Mouse (Mus musculus) testis, adult 2 months (tissue): ENCODE results near the gene Cyb5b. TPM values are rescaled to one million over a fixed set of nuclear protein-coding genes. Genes with fewer than 3 reads are reported as not detected.

ENCODE experiments used
- H3K27ac ChIP-seq: fragments of 200-500 bp; 2 replicates; pipeline ENCODE4 v1.5.1; 2012; ENCODE audit warnings: low read depth, low read length; ENCODE audit not compliant: control insufficient read depth, insufficient read depth
- H3K27me3 ChIP-seq: fragments of 200-500 bp; 2 replicates; pipeline ENCODE4 v1.6.1; 2012; ENCODE audit warnings: mild to moderate bottlenecking, low read length, moderate library complexity; ENCODE audit not compliant: control insufficient read depth, insufficient read depth
- H3K36me3 ChIP-seq: fragments of 200-500 bp; 2 replicates; pipeline ENCODE4 v1.6.1; 2012; ENCODE audit warnings: mild to moderate bottlenecking, low read length; ENCODE audit not compliant: control insufficient read depth, insufficient read depth
- H3K4me1 ChIP-seq: fragments of 200-500 bp; 2 replicates; pipeline ENCODE4 v1.6.1; 2012; ENCODE audit warnings: low read length; ENCODE audit not compliant: control insufficient read depth, insufficient read depth
- H3K4me3 ChIP-seq: fragments of 200-500 bp; 2 replicates; pipeline ENCODE4 v1.5.1; 2012; ENCODE audit warnings: low read depth, mild to moderate bottlenecking, low read length, moderate library complexity, mixed read lengths; ENCODE audit not compliant: control insufficient read depth
- CTCF ChIP-seq: fragments of 200-500 bp; IDR thresholded peaks from 2 replicates; pipeline ENCODE4 v1.5.1; 2012; ENCODE audit warnings: low read depth, mild to moderate bottlenecking, inconsistent platforms, low read length, moderate library complexity; ENCODE audit not compliant: control insufficient read depth, insufficient read depth, insufficient replicate concordance
- POLR2A ChIP-seq: fragments of 200-500 bp; IDR thresholded peaks from 2 replicates; pipeline ENCODE4 v1.6.1; 2012; ENCODE audit warnings: low read depth, mild to moderate bottlenecking, inconsistent platforms, low read length, moderate library complexity; ENCODE audit not compliant: control insufficient read depth
- polyA plus RNA-seq: library from polyadenylated mRNA; depleted of rRNA; stranded (reverse); fragments of >200 nt; gene quantifications from 2 replicates; pipeline ENCODE4 v1.2.3, GENCODE M21; 2012

The Cyb5b gene
- polyA plus RNA-seq, 1 experiment: 31.4 TPM

DNA sequence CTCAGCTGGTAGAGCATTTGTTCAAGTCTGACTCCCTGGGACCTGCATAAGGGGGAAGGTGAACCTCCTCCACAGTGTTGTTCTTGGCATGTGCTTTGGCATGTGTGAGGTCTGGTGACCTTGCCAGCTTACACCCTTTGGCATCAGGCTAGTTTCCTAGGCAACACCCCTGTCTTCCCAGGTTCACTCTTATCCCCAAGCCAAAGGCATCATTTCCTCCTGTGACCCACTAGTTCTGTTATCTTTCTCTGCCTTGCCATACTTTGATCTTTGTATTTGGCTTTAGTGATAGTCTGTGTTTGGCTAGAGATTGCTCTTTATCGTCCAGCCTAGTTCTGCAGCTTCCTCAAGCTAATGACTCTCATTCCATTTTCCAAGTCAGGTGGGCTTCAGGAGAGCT is 7.4 kb downstream of the Cyb5b start:
- no peaks in the 10 kb centered on the region for H3K4me1 ChIP-seq
- peaks cover 1% of the 10 kb centered on the region; the same call in 1 of the 2 replicates for H3K36me3 ChIP-seq
- no peak overlapping the region for H3K27ac ChIP-seq
- H3K27me3 ChIP-seq: no peaks in the 10 kb centered on the region
- H3K4me3 ChIP-seq: no peak overlapping the region
- TF ChIP-seq CTCF: no peak
- no peak for TF ChIP-seq POLR2A

- Histone ChIP-seq H3K36me3 (peaks cover 1% of the 10 kb centered on the region; the same call in 1 of the 2 replicates), H3K4me1 (no peaks in the 10 kb centered on the region), H3K4me3 (no peak overlapping the region), H3K27ac (no peak overlapping the region), H3K27me3 (no peaks in the 10 kb centered on the region)
- TF ChIP-seq POLR2A: no peak
- no peak for TF ChIP-seq CTCF
These were observed 8.4 kb downstream of the Cyb5b start for GRCm38 (mm10) chr8:107158890-107159289.

GRCm38 (mm10) chr8:107164251-107164773 is 13.9 kb downstream of the Cyb5b start:
- H3K36me3 ChIP-seq: 0 out of 2 replicates have a peak, but pooled peaks cover 1% of the 10 kb centered on the region
- TF ChIP-seq CTCF (no peak), POLR2A (no peak)
- H3K4me1 ChIP-seq: no peaks in the 10 kb centered on the region
- H3K27me3 ChIP-seq: no peaks in the 10 kb centered on the region
- no peak overlapping the region for H3K27ac ChIP-seq
- H3K4me3 ChIP-seq: no peak overlapping the region

DNA sequence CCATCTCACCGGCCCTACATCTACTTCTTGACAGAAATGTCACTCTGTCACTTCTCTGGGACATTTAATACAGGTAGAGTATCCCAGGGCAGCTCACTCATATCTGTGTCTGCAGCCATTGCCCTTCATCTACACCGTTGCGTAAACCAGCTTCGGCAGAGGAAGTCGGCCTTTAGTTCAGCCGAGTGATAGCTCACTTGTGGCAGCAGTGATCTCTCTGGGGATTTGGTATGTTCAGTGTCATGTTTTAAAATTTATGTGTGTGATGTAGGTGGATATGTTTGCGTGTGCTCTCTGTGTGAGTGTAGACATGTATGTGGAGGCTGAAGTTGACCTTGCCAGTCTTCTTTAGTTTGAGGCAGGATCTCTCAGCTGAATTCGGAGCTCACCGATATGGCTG is 15.3 kb downstream of the Cyb5b start:
- H3K36me3 ChIP-seq: peaks cover 1% of the 10 kb centered on the region; the same call in 1 of the 2 replicates
- H3K27me3 ChIP-seq: no peaks in the 10 kb centered on the region
- no peak overlapping the region for H3K4me3 ChIP-seq
- no peak for TF ChIP-seq POLR2A
- TF ChIP-seq CTCF: no peak
- no peak overlapping the region for H3K27ac ChIP-seq
- no peaks in the 10 kb centered on the region for H3K4me1 ChIP-seq

DNA sequence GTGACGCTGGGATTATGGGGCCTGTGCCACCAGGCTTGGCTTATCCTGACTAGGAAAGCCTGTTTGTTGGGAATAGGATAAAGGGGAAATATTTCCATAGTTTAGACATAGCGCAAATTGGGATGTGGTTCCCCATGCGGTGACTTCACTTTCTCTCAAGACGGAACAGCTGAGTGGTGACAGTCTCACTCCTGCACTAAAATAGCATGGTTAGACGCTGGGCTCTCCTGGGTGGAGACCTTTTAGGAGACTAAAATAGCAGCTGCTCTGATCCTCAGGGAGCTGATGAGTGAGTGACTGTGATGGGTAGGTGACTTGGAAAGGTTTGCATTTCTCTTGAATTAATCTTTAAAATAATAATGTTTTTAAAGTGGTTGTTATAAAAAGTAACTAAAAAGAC is 17.4 kb downstream of the Cyb5b start:
- no peaks in the 10 kb centered on the region for H3K4me1 ChIP-seq
- H3K4me3 ChIP-seq: no peak overlapping the region
- TF ChIP-seq CTCF: no peak
- TF ChIP-seq POLR2A: no peak
- no peak overlapping the region for H3K27ac ChIP-seq
- H3K27me3 ChIP-seq: no peaks in the 10 kb centered on the region
- peaks cover 1% of the 10 kb centered on the region; the same call in 1 of the 2 replicates for H3K36me3 ChIP-seq

GRCm38 (mm10) chr8:107172152-107172551 is 21.7 kb downstream of the Cyb5b start:
- Histone ChIP-seq H3K4me3 (no peak overlapping the region), H3K36me3 (no peaks in the 10 kb centered on the region; the same call in 1 of the 2 replicates), H3K27ac (no peak overlapping the region), H3K4me1 (no peaks in the 10 kb centered on the region), H3K27me3 (no peaks in the 10 kb centered on the region)
- no peak for TF ChIP-seq CTCF
- TF ChIP-seq POLR2A: no peak

DNA sequence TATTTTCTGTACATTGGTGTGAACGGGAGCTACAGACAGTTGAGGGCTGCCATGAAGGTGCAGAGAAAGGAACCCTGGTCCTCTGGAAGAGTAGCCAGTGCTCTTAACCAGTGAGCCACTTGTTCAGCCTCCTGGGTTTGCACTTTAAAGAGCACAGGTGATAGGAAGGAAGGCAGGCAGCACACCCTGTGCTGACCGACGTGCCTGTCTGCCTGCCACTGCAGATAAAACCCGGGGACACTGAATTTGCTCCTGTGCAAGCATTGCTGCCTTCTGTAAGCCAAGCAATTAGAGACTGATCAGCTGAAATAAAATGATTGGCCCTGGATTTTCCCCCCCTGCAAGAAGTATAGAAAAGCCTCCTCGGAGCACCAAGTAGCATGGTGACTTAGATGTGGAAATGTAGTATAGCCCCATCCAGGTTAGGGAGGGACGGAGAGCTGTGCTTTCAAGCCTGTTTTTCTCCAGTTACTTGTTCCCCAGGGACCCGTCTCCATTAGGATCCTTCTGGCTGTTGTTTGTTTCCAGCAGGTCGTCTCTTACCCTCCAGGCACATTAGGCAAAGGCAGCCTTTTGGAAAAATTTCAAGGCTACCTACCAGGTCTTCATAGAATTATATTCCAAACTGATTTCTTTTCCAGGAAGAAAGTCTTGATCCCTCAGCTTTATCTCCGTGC is 22.7 kb downstream of the Cyb5b start:
- TF ChIP-seq CTCF: no peak
- TF ChIP-seq POLR2A: no peak
- H3K36me3 ChIP-seq: no peaks in the 10 kb centered on the region; the same call in 1 of the 2 replicates
- H3K4me1 ChIP-seq: no peaks in the 10 kb centered on the region
- no peak overlapping the region for H3K27ac ChIP-seq
- no peak overlapping the region for H3K4me3 ChIP-seq
- no peaks in the 10 kb centered on the region for H3K27me3 ChIP-seq

DNA sequence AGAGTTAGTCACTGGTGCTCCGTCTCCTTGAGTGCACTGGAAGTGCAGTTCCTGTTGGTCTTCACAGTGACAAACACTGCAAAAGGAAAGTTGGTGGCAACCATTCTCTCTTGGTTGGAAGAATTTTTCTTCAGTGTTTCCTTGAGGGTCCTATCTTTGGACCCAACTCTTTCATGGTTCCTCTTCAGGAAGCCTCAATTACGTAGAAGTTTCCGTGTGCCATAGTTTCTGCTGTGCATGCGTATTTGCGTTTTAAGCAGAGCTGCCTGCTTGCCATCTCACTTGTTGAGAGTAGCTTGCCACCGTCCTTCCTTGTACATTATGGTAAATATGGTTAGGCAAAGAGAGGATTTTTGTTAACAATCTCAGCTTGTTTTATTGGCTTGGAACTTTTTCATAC is 30.7 kb downstream of the Cyb5b start:
- H3K36me3 ChIP-seq: peaks cover 3% of the 10 kb centered on the region
- TF ChIP-seq POLR2A (no peak), CTCF (no peak)
- no peaks in the 10 kb centered on the region for H3K27me3 ChIP-seq
- H3K27ac ChIP-seq: no peak overlapping the region
- H3K4me3 ChIP-seq: no peak overlapping the region
- no peaks in the 10 kb centered on the region for H3K4me1 ChIP-seq
